In the genomic region with DNA sequence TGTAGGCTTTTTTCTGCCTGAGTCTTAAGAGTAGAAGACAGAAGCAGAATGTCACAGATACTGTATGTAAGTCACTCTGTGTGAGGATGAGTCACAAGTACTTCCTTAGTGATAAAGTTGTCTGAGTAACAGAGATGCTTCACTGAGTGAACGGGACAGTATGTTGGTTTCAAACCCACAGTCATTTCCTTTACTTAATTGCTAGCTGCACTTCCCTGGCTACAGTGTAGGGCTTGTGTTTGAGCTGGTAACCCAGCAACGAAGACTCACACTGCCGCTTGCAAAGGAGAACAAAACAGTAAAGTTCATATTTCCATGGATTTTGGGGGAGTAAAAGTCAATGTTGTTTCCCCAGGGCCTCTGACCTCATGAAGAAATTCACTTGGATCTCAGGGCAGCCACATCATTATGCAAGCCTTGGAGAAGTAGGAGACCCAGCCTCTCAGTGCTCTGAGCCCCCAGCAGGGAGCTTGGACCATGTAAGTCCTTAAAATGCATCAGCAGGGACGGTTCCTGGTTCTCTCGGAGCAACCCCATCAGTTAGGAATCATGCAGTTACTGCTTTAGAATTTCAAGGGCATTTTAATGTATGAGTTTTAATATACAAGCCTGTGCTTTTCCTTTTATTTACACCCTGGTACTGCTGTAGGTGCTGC, we compare ENCODE assay signal across 9 mouse cellular contexts. TPM values are rescaled to one million over a fixed set of nuclear protein-coding genes. Genes with fewer than 3 reads are reported as not detected.
DNase-seq lines count a peak whose midpoint lies in the region; ATAC-seq and TF ChIP-seq lines count a peak whose summit lies in the region.
"Had no signal": no experiment of that assay in that cellular context is flagged by ENCODE, and none has a peak within 500 bp of the region (broad histone marks: within the 10 kb centered on the region; RNA-seq: fewer than 3 reads in every experiment).

No protein-coding gene starts in this region.

- no peak overlapping the region for H3K4me2 ChIP-seq in neural tube, embryonic 14.5 days (ENCODE audit: low read depth, low read length)
- no peak overlapping the region for H3K4me2 ChIP-seq in intestine, embryonic 15.5 days (replicated peaks)

- ATAC-seq in neural tube, embryonic 14.5 days (ENCODE audit: low read depth) = peak; percentile 34; the same call in 1 of the 2 replicates
- ATAC-seq in intestine, embryonic 15.5 days = peak; percentile 67; the same call in 1 of the 2 replicates

- H3K4me1 ChIP-seq in neural tube, embryonic 14.5 days (ENCODE audit: control insufficient read depth, insufficient read depth, low read length) = no peaks in the 10 kb centered on the region
- H3K4me1 ChIP-seq in bone marrow macrophage, adult 2 months (ENCODE audit: control insufficient read depth, insufficient read depth, low read length) = peaks cover 32% of the 10 kb centered on the region
- H3K4me1 ChIP-seq in intestine, embryonic 15.5 days (replicated peaks) = peaks cover 3% of the 10 kb centered on the region; the same call in 1 of the 2 replicates
- H3K4me1 ChIP-seq in thymus, adult 2 months (replicated peaks; ENCODE audit: control insufficient read depth, insufficient read depth, low read length) = peaks cover 2% of the 10 kb centered on the region; the same call in 1 of the 2 replicates

- DNase-seq in neural tube, embryonic 10.5 days (ENCODE audit: extremely low spot score, low spot score) = no peak
- DNase-seq in skeletal muscle tissue, adult 2 months (ENCODE audit: low read depth, low spot score) = peak; percentile 84
- DNase-seq in thymus, adult 2 months = no peak
- DNase-seq in frontal cortex, postnatal 10 days (ENCODE audit: low spot score in 2 of 2) = no peak
- DNase-seq in layer of hippocampus, adult 18-20 months (ENCODE audit: low spot score in 2 of 2) = no peak
- DNase-seq: cerebellum, postnatal 25 days had no signal

- no peaks in the 10 kb centered on the region for H3K36me3 ChIP-seq in neural tube, embryonic 14.5 days (ENCODE audit: control insufficient read depth, insufficient read depth, low read length)
- no peaks in the 10 kb centered on the region for H3K36me3 ChIP-seq in intestine, embryonic 15.5 days
- no peaks in the 10 kb centered on the region for H3K36me3 ChIP-seq in thymus, adult 2 months (ENCODE audit: control insufficient read depth, insufficient read depth, low read length)

- 50% methylated on average over 5 of the region's 5 CpGs for WGBS in neural tube, embryonic 14.5 days
- 41% methylated on average over 5 of the region's 5 CpGs for WGBS in intestine, embryonic 15.5 days
- WGBS in thymus, adult 2 months = 26% methylated on average over 5 of the region's 5 CpGs

- H3K27ac ChIP-seq in neural tube, embryonic 14.5 days (ENCODE audit: low read depth, low read length) = no peak overlapping the region
- peak overlapping the region; percentile 63 for H3K27ac ChIP-seq in bone marrow macrophage, adult 2 months (ENCODE audit: insufficient read depth, low read depth, low read length)
- peak overlapping the region; percentile 13; the same call in 1 of the 2 replicates for H3K27ac ChIP-seq in intestine, embryonic 15.5 days
- no peak overlapping the region for H3K27ac ChIP-seq in thymus, adult 2 months (ENCODE audit: control insufficient read depth, insufficient read depth, low read length)

- no peak overlapping the region for H3K9ac ChIP-seq in neural tube, embryonic 14.5 days (replicated peaks; ENCODE audit: low read depth, low read length)
- H3K9ac ChIP-seq in intestine, embryonic 15.5 days = no peak overlapping the region

- no peaks in the 10 kb centered on the region for H3K9me3 ChIP-seq in neural tube, embryonic 14.5 days (ENCODE audit: control insufficient read depth, low read length)
- H3K9me3 ChIP-seq in intestine, embryonic 15.5 days = no peaks in the 10 kb centered on the region

- no peak for TF ChIP-seq CTCF in bone marrow macrophage, adult 2 months (IDR thresholded peaks at IDR 0.05; ENCODE audit: low read depth, low read length)
- no peak for TF ChIP-seq CTCF in thymus, adult 2 months (IDR thresholded peaks at IDR 0.05; ENCODE audit: borderline replicate concordance, control insufficient read depth, extremely low read depth, insufficient read depth, low read length, poor library complexity)

- H3K27me3 ChIP-seq in neural tube, embryonic 14.5 days (ENCODE audit: control insufficient read depth, insufficient read depth, low read length) = no peaks in the 10 kb centered on the region
- H3K27me3 ChIP-seq in intestine, embryonic 15.5 days (replicated peaks) = no peaks in the 10 kb centered on the region
- H3K27me3 ChIP-seq in thymus, adult 2 months (ENCODE audit: control insufficient read depth, insufficient read depth, low read length) = no peaks in the 10 kb centered on the region

- no peak overlapping the region for H3K4me3 ChIP-seq in neural tube, embryonic 14.5 days (ENCODE audit: low read depth, low read length)
- peak overlapping the region; percentile 6; the same call in 1 of the 2 replicates for H3K4me3 ChIP-seq in bone marrow macrophage, adult 2 months (ENCODE audit: insufficient read depth, low read length)
- H3K4me3 ChIP-seq in intestine, embryonic 15.5 days (replicated peaks) = no peak overlapping the region
- no peak overlapping the region for H3K4me3 ChIP-seq in thymus, adult 2 months (ENCODE audit: control insufficient read depth, insufficient read depth, low read length)

- no peak for TF ChIP-seq POLR2A in bone marrow macrophage, adult 2 months (IDR thresholded peaks at IDR 0.05; ENCODE audit: borderline replicate concordance, low read depth, low read length)
- TF ChIP-seq POLR2A in thymus, adult 2 months (IDR thresholded peaks at IDR 0.05; ENCODE audit: control insufficient read depth, extremely low read depth, insufficient read depth, low read length, poor library complexity) = no peak

RNA-seq across cellular contexts. Expression of gene Trdmt1, which starts 14.3 kb away (rescaled TPM):
- 8.1 and 11.7 TPM in 2 replicates for polyA plus RNA-seq in neural tube, embryonic 14.5 days (2014; fragmentation: Nextera tagmentation; extraction: Ambion mirVana)
- polyA plus RNA-seq in bone marrow macrophage, adult 2 months (2012; ENCODE audit: insufficient read depth, insufficient read length, missing spikeins) = 3.9 and 6.9 TPM in 2 replicates
- polyA plus RNA-seq in intestine, embryonic 15.5 days (2015; fragmentation: Nextera tagmentation; extraction: Ambion mirVana) = 8.1 and 10.0 TPM in 2 replicates
- polyA plus RNA-seq in thymus, adult 2 months (2012; rRNA removed) = 2.8 and 3.0 TPM in 2 replicates
- total RNA-seq in layer of hippocampus, adult 18-20 months (2021) = 1 to 10 TPM; 4.4 to 4.6 TPM

RNA-seq across cellular contexts. Expression of gene Vim, which starts 15.0 kb away (rescaled TPM):
- polyA plus RNA-seq in neural tube, embryonic 14.5 days (2014; fragmentation: Nextera tagmentation; extraction: Ambion mirVana) = 466 and 601 TPM in 2 replicates
- 1,643 and 1,732 TPM in 2 replicates for polyA plus RNA-seq in bone marrow macrophage, adult 2 months (2012; ENCODE audit: insufficient read depth, insufficient read length, missing spikeins)
- 442 and 454 TPM in 2 replicates for polyA plus RNA-seq in intestine, embryonic 15.5 days (2015; fragmentation: Nextera tagmentation; extraction: Ambion mirVana)
- 826 and 901 TPM in 2 replicates for polyA plus RNA-seq in thymus, adult 2 months (2012; rRNA removed)
- total RNA-seq in layer of hippocampus, adult 18-20 months (2021) = 10 to 100 TPM; 58.9 to 60.6 TPM

Comparison
In these comparisons a context has a peak if more than half of its experiments do, and no peak if none do; other contexts are left out.
1. H3K27ac ChIP-seq: peak in bone marrow macrophage, adult 2 months (single experiment) and intestine, embryonic 15.5 days (single experiment); none in neural tube, embryonic 14.5 days (single experiment) and thymus, adult 2 months (single experiment).